Mouse (Mus musculus): ENCODE measurements around the gene Atrip.

Gene Atrip

GRCm38 (mm10) chr9:109098366-109098765, 24.4 kb upstream of the Atrip start:
- no peak for DNase-seq (ENCODE audit: low spot score in 2 of 2)

- peak; percentile 89 for DNase-seq (ENCODE audit: low spot score in 2 of 2)
These were observed 23.9 kb upstream of the Atrip start for GRCm38 (mm10) chr9:109097831-109098230.

DNA sequence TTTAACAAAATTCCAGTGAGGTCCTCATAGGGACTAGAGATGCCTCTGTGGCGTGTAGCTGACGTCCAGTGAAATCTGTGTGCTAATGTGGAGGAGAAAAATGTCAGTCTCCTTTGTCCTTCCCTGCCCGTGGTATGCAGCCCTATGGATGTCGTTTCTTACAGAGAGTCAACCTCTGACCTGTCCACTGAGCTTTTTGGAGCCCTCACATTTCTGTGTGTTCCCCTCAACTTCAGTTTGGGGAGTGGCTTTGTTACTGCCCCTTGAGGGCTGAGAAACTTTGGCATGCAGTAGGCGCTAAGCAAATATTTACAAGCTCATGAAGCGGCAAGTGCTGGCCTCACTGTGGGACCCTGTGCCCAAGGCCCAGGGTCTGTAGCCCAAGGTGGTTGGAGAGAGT, 23.4 kb upstream of the Atrip start:
- DNase-seq (ENCODE audit: low spot score in 2 of 2), result no peak

DNA sequence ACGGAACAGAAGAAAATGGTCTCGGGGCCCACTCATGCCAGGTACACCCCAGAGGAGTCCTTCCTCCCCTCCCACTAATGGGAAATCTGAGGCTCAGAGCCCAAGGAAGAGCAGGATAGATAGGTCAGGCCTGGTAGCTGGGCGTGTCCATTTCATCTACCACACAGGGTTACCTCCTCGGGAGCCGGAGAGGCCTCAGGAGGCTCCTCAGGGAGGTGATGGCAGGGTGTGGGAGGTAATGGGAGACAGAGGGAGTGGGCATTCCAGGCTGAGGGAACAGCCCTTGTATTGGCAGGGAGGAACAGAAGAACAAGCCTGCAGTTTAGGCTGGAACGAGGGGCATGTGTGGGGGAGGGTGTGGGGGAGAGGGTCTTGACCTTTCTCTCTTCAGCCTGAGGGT, 22.9 kb upstream of the Atrip start:
- DNase-seq (ENCODE audit: low spot score in 2 of 2), result no peak

DNA sequence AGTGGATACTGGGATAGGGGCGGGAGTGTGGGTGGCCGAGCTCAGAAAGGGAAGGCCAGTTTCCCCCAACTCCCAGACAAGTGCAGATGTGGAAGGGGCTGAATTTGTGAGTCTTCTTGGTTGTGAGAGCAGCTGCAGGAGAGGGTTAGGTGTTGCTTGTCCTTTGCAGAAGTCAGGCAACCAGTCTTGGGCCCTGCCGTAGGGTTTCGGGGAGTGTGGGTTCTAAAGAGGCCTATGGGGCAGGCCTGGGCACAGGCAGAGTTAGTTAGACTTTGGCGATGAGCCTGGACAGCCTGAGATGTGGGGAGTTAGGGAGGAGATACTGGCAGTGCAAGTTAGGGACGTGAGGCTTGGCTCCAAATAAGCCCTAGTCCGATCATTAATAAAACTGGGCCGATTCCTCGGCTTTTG, 22.3 kb upstream of the Atrip start:
- DNase-seq (ENCODE audit: low spot score in 2 of 2), result peak; percentile 63 to 64

GRCm38 (mm10) chr9:109095137-109095982, 21.4 kb upstream of the Atrip start, which contains the start of gene Plxnb1:
Gene Plxnb1, plus strand, starts transcription at chr9:109095389.
- peak; percentile 86 to 89 for DNase-seq (ENCODE audit: low spot score in 2 of 2)

GRCm38 (mm10) chr9:109094553-109095136, 20.7 kb upstream of the Atrip start:
- DNase-seq (ENCODE audit: low spot score in 2 of 2), result no peak

GRCm38 (mm10) chr9:109093786-109094552, 20.0 kb upstream of the Atrip start:
- DNase-seq (ENCODE audit: low spot score in 2 of 2), result no peak

DNA sequence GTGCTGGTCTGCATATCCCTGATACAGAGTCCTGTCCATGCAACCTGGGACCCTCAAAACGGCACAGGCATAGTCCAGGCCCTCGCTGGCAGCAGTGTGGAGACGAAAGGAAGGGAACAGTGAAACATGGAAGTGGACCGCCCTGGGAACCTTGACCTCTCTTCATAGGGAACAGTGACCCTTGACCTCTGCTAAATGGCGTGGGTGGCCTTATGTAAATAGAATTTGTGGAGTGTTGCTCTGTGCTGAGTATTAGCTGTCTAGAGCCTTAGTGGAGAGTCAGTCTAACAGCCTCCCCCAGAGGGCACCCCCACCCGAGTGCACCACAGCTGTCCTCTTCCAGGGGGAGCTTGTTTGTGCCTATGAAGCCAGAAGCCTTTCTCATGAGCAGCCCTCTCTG, 18.9 kb upstream of the Atrip start:
- no peak for DNase-seq (ENCODE audit: low spot score in 2 of 2)

- DNase-seq (ENCODE audit: low spot score in 2 of 2), result no peak
These were observed 17.9 kb upstream of the Atrip start for GRCm38 (mm10) chr9:109091802-109092201.

- DNase-seq (ENCODE audit: low spot score in 2 of 2), result no peak
These were observed 16.5 kb upstream of the Atrip start for GRCm38 (mm10) chr9:109090446-109090845.

DNA sequence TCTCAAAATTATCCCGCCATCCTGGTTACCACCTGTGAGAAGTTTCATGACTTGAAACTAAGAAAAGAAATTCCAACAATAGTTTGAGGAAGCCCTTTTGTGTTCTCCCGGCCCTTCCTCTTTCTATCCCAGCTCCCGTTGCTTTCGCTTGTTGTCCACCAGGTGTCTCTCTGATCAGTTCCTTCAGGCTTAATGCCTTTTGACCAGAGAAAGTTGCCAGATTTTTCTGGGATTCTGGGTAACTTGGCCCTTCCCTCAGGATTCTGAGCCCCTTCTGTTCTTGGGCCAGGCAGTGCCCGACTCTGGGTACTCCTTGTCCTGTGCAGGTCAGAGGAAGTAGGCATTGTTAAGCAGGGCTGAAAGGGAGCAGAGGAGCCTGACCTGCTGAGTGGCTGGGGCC, 14.1 kb upstream of the Atrip start:
- DNase-seq (ENCODE audit: low spot score in 2 of 2), result peak; percentile 62 to 71

GRCm38 (mm10) chr9:109084922-109085321, 11.0 kb upstream of the Atrip start:
- DNase-seq (ENCODE audit: low spot score in 2 of 2), result no peak

DNA sequence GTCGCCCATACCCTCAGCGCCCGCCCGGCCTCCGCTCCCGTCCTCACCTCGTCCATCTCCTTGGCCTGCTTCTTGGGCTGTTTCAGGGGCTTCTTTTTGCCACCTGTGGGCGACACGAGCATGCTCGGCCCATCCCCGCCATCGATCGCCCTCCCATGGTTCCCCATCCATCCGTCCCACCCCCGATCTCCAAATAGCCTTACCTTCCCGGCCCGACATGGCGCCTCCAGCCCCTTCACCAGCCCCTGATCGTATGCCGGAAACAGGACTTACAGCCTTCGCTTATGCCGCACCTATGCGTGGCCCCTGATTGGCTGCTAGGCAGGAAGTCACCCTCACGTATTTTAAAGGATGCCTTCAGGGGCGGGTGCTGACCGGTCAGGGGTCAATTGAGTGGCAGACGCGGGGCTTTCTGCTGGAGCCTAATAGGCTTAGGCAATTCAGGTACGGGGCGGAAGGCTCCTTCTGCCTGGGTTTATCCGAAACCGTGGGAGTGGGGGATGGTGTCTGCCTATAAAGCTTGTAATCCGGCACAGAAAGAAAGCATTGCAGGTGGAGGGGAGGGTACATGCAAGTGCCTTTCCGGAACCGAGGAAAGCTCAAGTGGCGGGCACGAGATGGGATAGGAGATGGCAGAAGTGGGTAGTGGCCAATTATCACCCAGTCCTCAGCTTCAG, 8.3 kb upstream of the Atrip start, which contains the start of the genes Ccdc51 and Tma7:
TSS of gene Ccdc51 (plus strand) at position 370 of the 677 bp plus-strand sequence.
TSS of gene Tma7 (minus strand) at position 464 of the 677 bp plus-strand sequence.
- DNase-seq (ENCODE audit: low spot score in 2 of 2), result peak; percentile 94 to 96

- DNase-seq (ENCODE audit: low spot score in 2 of 2), result no peak
These were observed 7.8 kb upstream of the Atrip start for GRCm38 (mm10) chr9:109081749-109082123.

- no peak for DNase-seq (ENCODE audit: low spot score in 2 of 2)
These were observed 6.6 kb upstream of the Atrip start for GRCm38 (mm10) chr9:109080516-109080915.

DNA sequence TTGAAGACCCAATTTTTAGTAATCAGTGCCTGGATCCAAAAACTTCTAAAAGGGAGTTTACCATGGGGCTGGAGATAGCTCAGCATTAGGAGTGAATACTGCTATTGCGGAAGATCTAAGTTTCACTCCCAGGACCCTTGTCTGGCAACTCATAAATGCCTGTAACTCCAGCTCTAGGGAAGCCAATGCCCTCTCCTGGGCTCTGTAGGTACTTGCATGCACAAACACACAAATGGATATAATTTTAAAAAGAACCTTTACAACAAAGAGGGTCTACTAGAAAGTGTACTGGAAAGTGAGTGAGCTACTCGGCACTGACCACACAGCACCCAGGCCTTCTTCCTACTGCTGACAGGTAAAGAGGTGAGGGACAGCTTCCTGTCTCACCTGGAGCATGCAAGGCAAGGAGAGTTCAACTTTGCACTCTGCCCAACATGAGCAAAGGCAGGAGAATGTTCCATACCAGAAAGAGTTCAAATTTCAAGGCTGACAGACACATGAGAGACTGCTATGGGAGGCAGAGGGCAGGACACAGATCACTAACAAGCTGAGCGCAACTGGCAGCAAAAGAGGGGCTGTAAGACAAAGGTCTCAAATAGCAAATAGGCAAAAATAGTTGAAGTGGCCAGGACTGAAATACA, 5.7 kb downstream of the Atrip start:
- DNase-seq (ENCODE audit: low spot score in 2 of 2), result no peak

DNA sequence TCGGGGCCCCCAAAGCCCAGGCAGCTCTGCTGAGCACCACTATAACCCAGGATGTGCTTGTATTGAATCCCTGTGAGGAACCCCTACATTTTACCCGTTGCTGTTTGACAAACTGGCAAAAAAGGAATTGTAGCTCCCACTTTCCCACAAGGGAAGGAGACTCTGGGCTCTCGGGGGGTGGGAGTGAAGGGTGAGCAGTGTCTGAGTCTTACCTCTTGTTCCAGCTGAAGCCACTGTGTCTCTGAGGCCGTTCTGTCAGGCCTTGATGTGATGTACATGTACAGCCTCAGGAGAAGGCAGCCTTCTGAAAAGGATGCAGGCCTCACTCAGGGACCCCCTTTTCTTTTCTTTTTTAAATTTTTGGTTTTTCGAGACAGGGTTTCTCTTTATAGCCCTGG, 13.0 kb downstream of the Atrip start:
- peak in 1 of 2 experiments; percentile 18 for DNase-seq (ENCODE audit: low spot score in 2 of 2)

DNA sequence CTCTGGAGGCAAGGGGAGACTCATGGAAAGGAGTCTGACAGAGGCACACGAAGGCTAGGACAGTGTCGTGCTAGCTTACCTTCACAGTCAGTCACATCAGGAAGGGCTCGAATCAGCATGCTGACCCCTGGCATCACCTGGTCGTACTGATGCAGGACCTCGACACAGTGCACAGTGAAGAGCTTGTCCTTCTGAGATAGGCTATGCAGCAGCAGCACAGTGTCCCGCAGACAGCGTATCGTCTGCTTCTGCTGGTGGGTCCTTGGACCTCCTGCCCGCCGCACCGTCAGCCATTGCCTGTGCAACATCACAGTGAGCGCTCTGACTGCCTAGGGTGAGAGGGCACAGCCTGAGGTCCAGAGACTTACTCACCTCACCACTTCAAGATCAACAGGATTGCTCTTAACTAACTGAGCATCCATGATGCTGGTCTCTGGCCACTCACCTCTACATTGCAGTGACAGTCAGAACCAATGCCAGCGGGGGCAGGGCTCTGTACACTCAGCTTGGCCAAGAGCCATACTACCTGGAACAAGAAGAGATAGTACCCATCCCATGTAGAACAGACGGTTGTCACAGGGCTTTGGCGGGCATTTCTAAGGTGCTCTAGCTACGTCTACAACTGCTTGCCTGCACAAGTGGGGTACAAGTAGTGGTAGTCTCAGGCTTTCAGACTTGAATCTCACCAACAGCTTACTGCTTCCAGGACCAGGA, 13.6 kb downstream of the Atrip start:
- peak; percentile 49 to 65 for DNase-seq (ENCODE audit: low spot score in 2 of 2)

DNA sequence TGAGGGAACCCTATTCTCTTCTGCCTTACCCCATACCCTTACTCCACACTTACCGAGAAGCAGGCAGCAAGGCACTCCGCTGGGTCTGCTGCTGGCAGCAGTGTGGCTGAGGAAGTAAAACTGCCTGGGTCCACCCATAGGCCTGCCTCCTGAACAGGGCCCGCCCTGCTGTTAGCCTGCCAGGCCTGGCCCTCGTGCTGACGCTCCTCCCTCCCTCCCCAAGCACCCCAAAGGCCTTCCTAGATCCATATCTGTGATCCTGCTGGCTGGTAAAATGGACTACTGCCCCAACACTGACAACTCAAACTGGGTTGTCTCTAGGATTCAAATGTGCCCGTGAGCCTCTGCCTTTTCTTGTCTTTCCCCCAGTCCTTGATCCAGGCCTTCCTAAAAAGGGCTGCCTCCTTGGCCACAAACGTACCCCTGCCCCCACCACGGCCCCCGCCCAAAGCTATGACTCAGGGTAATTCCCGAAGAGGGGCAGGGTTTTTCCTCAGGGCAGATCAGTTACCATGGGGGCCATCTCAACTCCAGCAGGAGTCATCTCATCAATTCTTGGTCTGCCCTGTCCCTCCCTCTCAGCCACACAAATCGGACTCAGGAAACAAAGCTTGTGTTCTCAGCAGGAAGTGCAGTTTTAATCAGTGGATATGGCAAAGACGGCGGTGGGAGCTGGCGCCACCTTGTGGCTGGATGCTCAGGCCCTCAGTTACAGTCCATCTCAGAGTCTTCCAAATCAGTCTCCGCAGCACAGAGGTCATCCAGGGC, 14.6 kb downstream of the Atrip start, which contains the start of gene Trex1:
TSS of gene Trex1 (minus strand) at position 599 of the 768 bp plus-strand sequence.
- peak; percentile 91 to 92 for DNase-seq (ENCODE audit: low spot score in 2 of 2)

Measured in right cerebral cortex, postnatal 10 days (tissue).